17 mouse cellular contexts compared by ENCODE assay signal in genomic region chr17:33807181-33807888, GRCm38 (mm10).
"Had no signal": no experiment of that assay in that cellular context is flagged by ENCODE, and none has a peak within 500 bp of the region (broad histone marks: within the 10 kb centered on the region; RNA-seq: fewer than 3 reads in every experiment).

No protein-coding gene starts in this region.

- H3K27me3 ChIP-seq: stomach, embryonic 15.5 days had no signal

- H3K36me3 ChIP-seq: limb, embryonic 13.5 days; midbrain, embryonic 12.5 days; neural tube, embryonic 13.5 days; stomach, embryonic 15.5 days had no signal

- H3K9me3 ChIP-seq: limb, embryonic 13.5 days; midbrain, embryonic 12.5 days; neural tube, embryonic 13.5 days; stomach, embryonic 15.5 days had no signal

- H3K4me3 ChIP-seq: limb, embryonic 13.5 days; midbrain, embryonic 12.5 days; neural tube, embryonic 13.5 days; stomach, embryonic 15.5 days had no signal

- ATAC-seq: midbrain, embryonic 16.5 days had no signal

- H3K9ac ChIP-seq: limb, embryonic 13.5 days; liver, embryonic 14.5 days; lung, embryonic 14.5 days; midbrain, embryonic 12.5 days; neural tube, embryonic 13.5 days; stomach, embryonic 15.5 days had no signal

- H3K4me2 ChIP-seq: limb, embryonic 13.5 days; lung, embryonic 14.5 days; midbrain, embryonic 12.5 days; neural tube, embryonic 13.5 days; stomach, embryonic 15.5 days had no signal

- H3K27ac ChIP-seq: kidney, postnatal 0 days; limb, embryonic 13.5 days; liver, embryonic 14.5 days; macrophage; midbrain, embryonic 12.5 days; neural tube, embryonic 13.5 days; stomach, embryonic 15.5 days had no signal

- DNase-seq: kidney, adult 9 months; kidney, postnatal 36 days; layer of hippocampus, adult 9-11 months; left cerebral cortex, postnatal 4 days; lung, embryonic 14.5 days; lung, postnatal 10 days; right cerebral cortex, postnatal 14 days; thymus, adult 2 months; thymus, postnatal 25 days had no signal
